Mouse (Mus musculus): ENCODE measurements at regions not wholly inside any gene's neighbourhood (a gene's known extent, or its start where the extent isn't known, plus 50 kb on each side); places are given as distances from the start of the nearest gene placed in this dataset.

DNA sequence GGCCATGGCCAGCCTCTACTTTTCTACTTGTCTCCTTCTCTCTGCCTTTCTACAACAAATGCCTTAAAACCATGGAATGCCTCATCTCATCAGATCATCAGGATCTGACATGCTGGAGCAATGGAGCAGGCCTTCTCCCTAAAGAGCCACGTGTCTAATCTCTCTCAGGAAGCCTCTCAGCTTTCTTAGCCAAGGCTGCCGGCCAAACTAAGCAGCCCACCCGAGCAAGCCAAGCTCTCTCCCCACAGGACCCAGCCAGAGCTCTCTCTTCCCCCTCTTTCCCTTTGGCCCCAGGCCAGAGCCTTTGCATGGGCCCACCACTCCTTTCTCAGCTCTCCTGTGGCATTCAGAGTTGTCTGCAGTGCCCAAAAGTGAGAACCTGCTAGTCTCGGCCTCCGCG lies 1034.0 kb downstream of the Pcdh7 start:
- DNase-seq (ENCODE audit: low spot score): no peak
- WGBS: 89% methylated on average over 6 of the region's 6 CpGs
- Histone ChIP-seq H3K9ac (ENCODE audit: low read length) (no peak overlapping the region), H3K4me3 (ENCODE audit: low read depth, low read length) (no peak overlapping the region), H3K4me2 (ENCODE audit: low read depth) (no peak overlapping the region), H3K36me3 (ENCODE audit: control insufficient read depth, insufficient read depth, low read length) (no peaks in the 10 kb centered on the region), H3K4me1 (ENCODE audit: control insufficient read depth, insufficient read depth, low read length) (0 out of 2 replicates have a peak, but pooled peaks cover 2% of the 10 kb centered on the region), H3K27ac (ENCODE audit: low read depth, low read length) (no peak overlapping the region), H3K27me3 (ENCODE audit: control insufficient read depth, insufficient read depth, low read length) (no peaks in the 10 kb centered on the region), H3K9me3 (ENCODE audit: control insufficient read depth, low read length) (no peaks in the 10 kb centered on the region)
- no peak for ATAC-seq (ENCODE audit: insufficient read depth, low FRiP score, low TSS enrichment)
